Mouse (Mus musculus): ENCODE measurements at regions not wholly inside any gene's neighbourhood (a gene's known extent, or its start where the extent isn't known, plus 50 kb on each side); places are given as distances from the start of the nearest gene placed in this dataset.

DNA sequence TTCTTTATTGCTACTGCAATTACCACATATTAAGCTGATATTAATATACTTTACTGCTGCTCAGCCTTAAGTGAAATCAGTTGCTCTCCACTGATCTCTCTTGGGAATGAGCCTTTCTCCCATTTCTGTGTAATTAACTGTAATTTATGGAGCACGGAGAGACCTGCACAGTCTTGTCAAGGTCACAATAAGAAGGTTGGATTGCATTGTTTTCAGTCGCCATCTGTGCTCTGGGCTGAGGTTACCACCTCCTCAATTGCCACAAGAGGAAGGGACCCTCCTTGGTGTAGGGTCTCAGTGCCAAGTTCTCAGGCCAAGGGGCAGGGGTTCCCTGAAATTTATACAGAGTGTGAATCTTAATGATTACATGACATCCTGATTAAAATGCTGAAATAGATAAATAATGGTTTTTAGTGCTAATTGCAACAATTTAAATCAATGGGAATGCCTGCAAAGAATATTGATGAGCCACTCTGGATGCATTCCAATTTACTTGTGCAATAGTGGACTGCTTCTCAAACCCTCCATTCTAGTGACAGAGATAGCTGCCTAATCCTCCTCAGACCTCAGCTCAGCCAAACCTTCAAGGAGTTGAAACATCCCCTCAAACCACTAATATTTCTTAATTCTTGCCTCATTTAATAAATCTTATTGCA lies 332.3 kb downstream of the Mat2b start:
- ATAC-seq (ENCODE audit: insufficient number of reproducible peaks, insufficient read depth, low FRiP score, low read depth) = no peak
- H3K9me3 ChIP-seq (ENCODE audit: control insufficient read depth, low read depth, low read length) = no peaks in the 10 kb centered on the region
- 50% methylated on average over 2 of the region's 2 CpGs for WGBS
- H3K4me3 ChIP-seq (ENCODE audit: low read depth, low read length) = no peak overlapping the region
- no peaks in the 10 kb centered on the region for H3K36me3 ChIP-seq (ENCODE audit: control insufficient read depth, insufficient read depth, low read length)
- H3K9ac ChIP-seq (replicated peaks; ENCODE audit: low read depth, low read length) = no peak overlapping the region
- no peak overlapping the region for H3K4me2 ChIP-seq (replicated peaks; ENCODE audit: low read depth, low read length)
- no peaks in the 10 kb centered on the region for H3K4me1 ChIP-seq (ENCODE audit: control insufficient read depth, insufficient read depth, low read length)
- H3K27ac ChIP-seq (ENCODE audit: low read length) = no peak overlapping the region
- H3K27me3 ChIP-seq (ENCODE audit: control insufficient read depth, insufficient read depth, low read length) = no peaks in the 10 kb centered on the region
